Mouse (Mus musculus) kidney, adult 8-10 months (tissue): Measurements from ENCODE around the gene Nudt8.
A peak's percentile ranks its signal among the peaks of the same experiment; 100 is the strongest.

ENCODE experiments used
- DNase-seq, 2 experiments: peaks; one replicate each; pipeline ENCODE4 v3.0.0; 2022

Nudt8 gene

GRCm38 (mm10) chr19:3988750-3989149, 11.6 kb upstream of the Nudt8 start:
- peak in 1 of 2 experiments; percentile 49 for DNase-seq

- DNase-seq, result no peak
Measured at GRCm38 (mm10) chr19:3990804-3991203, 9.6 kb upstream of the Nudt8 start.

- no peak for DNase-seq
Measured at GRCm38 (mm10) chr19:3991562-3991961, 8.8 kb upstream of the Nudt8 start.

DNA sequence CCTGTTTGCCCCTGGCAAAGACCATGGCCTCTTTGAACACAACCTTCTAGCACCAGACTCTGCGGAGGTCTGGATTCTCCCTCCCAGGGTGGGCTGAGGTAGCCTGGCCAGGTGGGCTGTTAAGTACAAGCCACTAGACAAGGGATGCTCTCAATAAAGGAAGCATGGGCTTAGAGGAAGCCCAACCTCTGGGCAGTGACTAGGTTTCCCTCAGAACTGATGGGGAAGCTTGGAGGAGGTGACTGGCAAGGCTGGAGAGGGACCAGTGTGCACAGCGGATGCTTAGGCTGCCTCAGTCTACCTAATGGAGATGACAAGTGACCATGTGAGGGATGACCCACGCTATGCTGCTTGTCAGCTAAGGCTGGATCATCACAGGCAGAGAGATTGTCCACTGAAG, 8.4 kb upstream of the Nudt8 start:
- DNase-seq, result peak in 1 of 2 experiments; percentile 48

DNA sequence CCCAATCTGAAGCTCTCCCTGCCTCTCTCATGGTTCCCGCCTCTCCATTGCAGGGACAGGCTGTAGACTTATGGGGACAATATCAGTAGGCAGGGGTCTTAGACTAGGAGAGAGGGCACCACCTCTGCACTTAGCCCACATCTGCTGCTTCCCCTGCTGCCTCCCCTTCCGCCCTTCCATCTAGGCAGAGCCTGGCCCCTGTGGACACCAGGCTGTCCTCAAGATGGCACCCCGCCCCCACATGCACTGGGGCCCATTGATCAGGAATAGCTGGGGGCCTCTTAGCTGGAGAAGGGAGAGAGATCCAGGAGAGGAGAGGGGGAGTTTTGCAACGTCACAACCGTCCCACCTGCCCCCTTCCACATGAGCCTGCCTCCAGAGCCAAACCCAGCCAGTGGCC, 8.0 kb upstream of the Nudt8 start, which contains the start of gene Tbx10:
TSS of gene Tbx10 (plus strand) at position 337 of the 400 bp plus-strand sequence.
- DNase-seq, result peak in 1 of 2 experiments; percentile 51

DNA sequence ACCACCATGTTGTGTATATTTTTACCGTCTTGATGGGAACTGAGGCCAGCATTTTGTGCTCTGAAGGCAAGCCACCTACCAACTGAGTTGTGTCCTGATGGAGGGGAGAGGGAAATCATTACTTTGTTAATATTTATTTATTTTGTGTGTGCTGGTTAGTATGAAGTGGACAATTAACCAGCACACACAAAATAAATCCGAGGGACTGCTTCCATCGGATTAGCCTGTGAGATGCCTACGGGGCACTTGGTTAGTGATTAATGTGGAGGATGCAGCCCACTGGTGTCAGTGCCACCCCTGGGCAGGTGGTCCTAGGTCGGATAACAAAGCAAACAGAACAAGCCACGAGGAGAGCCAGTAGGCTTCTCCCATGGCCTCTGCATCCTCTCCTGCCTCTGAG, 5.4 kb upstream of the Nudt8 start:
- peak in 1 of 2 experiments; percentile 42 for DNase-seq

DNA sequence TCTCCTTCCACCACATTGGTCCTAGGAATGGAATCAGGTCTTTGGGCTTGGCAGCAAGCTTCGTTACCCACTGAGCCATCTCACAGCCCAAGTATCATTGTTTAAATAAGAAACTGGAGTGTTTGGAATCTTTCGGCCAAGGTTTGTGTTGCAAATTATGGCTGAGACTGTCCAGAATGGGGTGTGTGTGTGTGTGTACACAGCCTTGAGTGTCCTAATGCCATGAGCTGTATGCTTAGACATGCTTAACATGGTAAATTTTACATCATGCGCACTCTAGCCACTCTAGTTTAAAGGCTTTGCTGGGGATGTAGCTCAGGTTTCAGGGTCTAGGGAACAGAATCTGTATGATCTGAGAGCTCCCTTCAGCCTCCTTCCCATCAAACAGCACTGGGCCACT, 4.9 kb upstream of the Nudt8 start:
- DNase-seq, result no peak

GRCm38 (mm10) chr19:3996106-3996505, 4.3 kb upstream of the Nudt8 start:
- DNase-seq, result no peak

DNA sequence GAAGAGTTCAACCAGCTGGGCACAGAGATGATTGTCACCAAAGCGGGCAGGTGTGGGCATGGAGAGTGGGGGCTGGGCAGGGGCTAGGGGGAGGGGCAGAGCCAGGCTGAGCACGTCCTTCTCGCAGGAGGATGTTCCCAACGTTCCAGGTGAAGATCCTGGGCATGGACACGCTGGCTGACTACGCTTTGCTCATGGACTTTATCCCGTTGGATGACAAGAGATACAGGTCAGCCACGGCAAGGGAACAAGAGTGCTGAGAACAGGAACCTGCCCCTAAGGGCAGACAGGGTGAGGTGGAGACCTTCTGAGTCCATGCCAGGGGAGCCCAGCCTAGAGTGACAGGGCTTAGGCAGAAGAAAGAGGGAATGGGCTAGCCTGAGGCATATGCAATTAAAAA, 3.6 kb upstream of the Nudt8 start:
- DNase-seq, result peak in 1 of 2 experiments; percentile 59

DNA sequence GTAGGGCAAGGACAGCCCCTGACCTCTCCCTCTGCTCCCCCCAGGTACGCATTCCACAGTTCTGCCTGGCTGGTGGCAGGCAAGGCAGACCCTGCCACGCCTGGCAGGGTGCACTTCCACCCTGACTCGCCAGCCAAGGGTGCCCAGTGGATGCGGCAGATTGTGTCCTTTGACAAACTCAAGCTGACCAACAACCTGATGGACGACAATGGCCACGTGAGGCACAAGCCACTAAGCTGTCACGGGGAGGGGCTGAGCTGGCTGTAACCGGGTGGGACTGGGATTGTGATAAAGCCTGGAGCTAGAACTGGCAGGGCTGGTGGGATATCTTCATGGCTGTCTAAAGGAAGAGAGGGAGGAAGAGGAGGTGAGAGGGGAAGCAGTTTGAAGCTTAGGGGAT, 3.1 kb upstream of the Nudt8 start:
- DNase-seq, result no peak

- no peak for DNase-seq
Measured at GRCm38 (mm10) chr19:3998335-3998734, 2.0 kb upstream of the Nudt8 start.

DNA sequence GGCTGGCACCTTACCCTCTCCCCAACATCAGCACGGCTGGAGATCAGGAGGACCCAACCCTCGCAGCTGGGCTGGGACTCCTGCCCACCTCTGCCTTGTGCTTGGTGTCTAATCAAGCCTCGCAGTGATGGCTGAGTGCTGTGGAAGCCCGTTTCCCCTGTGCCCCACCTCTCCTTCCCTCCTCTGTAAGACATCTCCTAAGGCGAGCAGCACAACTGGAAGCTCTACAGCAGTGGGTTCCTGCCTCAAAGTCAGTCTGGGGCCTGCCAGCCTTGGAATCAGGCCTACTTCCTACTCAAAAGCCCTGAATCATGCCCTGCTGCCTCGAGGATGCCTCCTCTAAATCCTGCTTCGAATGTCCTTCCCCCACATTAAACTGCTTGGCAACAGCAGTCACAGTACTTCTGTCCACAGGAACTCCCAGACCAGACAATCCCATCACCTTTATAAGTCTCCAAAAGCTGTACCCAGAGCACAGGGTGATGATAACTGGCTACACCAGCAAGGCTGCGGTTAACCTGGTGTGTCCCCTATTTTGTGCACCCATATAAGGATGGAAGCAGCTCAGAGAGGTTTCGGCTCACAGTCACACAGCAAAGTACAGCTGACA, 1.2 kb upstream of the Nudt8 start:
- no peak for DNase-seq

DNA sequence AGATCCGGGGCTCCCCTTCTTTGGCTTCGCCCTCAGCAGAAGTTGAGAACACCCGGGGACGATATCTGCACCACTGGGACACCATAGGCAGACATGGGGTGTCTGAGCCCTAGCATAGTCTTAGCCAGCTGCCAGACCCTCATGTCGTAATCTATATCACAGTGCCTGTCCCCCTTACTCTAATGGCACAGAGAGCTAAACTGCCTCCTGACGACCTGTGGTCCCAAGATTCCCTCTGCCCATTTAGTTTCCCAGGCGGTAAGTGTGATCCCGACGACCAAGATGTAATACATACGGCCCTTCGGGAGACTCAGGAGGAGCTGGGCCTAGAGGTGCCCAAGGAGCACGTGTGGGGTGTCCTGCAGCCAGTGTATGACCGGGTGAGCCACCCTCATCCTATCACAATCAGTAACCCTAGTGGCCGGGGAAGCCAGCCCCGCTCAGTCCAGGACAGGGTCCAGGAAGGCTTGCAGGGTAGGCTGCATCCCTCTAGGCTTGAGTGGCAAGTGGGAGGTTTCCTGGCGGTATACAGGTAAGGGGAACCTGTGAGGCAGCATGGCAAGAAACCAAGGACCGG, 657 bp downstream of the Nudt8 start:
- no peak for DNase-seq

DNA sequence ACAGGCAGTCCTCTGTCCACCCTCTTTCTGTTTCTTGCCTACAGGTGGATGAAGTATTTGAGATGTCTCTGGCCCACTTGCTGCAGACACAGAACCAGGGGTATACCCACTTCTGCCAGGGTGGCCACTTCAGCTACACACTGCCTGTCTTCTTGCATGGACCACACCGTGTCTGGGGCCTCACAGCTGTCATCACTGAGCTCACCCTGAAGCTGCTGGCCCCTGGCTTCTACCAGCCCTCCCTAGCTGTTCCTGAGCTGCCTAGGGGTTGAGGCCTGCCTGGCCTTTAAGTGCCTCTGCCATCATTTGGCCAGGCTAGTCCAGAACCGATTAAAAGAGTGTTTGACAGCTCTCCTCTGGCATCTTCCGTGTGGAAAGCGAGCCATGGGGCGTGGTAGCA, 1.4 kb downstream of the Nudt8 start:
- DNase-seq, result no peak

- no peak for DNase-seq
Measured at GRCm38 (mm10) chr19:4003112-4003511, 2.7 kb downstream of the Nudt8 start, which contains the start of gene Doc2g. TSS of gene Doc2g (plus strand) at chr19:4003313.

GRCm38 (mm10) chr19:4003641-4004040, 3.3 kb downstream of the Nudt8 start:
- DNase-seq, result no peak

- no peak for DNase-seq
Measured at GRCm38 (mm10) chr19:4004331-4004730, 4.0 kb downstream of the Nudt8 start.

GRCm38 (mm10) chr19:4005091-4005490, 4.7 kb downstream of the Nudt8 start:
- DNase-seq, result no peak

- DNase-seq, result no peak
Measured at GRCm38 (mm10) chr19:4005971-4006370, 5.6 kb downstream of the Nudt8 start.

- no peak for DNase-seq
Measured at GRCm38 (mm10) chr19:4011086-4011485, 10.7 kb downstream of the Nudt8 start.

DNA sequence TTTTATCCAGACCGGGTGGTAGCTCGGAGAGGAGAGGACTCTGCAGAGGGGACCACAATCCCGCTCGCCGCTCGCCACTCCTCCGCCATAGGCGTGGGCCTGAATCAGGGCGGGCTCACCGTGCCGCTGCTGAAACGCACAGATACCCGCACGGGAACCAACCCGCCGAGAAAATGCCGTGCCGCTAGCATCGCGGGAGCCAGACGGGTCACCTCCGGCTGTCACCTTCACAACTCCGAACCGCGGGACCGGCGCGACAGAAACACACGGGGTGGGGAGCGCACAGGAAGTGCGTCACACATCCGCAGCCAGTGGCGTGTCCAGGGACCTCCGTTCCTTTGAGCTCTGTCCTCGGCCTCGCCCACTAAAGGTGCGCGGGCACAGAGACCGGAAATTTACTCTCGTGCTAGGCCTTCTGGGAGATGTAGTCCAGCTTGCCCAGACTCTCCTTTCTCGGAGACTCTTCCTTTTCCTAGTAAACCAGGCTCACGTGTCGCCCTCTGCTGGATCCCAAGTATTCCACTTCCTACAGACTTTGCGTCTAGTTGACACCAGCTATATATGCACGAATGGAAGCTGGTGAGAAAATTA, 12.1 kb downstream of the Nudt8 start, which contains the start of gene Ndufv1:
TSS of gene Ndufv1 (minus strand) at position 375 of the 591 bp plus-strand sequence.
- DNase-seq, result peak; percentile 99

DNA sequence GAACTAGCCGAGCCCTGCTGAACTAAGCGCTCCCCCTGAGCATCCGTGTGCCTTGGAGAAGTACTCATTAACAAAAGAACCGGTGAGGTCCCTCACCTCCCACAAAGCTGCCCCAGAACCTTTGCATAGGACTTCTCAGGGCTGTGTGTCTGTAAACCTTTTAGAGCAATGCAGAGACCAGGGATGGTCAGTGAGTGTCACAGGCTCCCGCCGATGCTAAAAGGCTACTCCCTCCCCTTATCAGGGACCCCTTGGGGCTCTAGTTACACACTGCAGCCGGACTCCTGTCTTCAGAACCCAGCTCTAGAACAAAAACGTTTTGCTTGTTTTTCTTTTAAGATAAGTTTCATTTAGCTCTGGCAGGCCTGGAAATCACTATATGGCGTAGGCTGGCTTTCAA, 12.7 kb downstream of the Nudt8 start:
- no peak for DNase-seq

DNA sequence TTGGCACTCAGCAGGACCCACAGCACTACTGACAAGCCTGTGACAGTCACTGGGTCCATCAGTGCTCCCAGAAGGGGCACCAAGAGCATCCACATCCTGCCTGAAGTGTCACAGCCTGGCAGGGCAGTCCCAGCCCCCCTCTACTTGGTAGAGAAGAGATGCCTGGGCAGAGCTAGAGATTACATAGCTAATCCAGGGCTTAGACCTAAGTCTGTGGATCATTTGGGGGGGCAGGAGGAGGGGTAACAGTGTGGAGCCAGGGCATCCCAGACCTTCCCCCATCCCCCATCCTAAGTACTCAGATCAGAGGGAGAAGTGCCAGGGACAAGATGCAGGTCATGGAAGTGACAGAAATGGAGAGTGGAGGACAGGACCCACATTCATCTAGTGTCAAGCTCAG, 14.4 kb downstream of the Nudt8 start:
- no peak for DNase-seq

DNA sequence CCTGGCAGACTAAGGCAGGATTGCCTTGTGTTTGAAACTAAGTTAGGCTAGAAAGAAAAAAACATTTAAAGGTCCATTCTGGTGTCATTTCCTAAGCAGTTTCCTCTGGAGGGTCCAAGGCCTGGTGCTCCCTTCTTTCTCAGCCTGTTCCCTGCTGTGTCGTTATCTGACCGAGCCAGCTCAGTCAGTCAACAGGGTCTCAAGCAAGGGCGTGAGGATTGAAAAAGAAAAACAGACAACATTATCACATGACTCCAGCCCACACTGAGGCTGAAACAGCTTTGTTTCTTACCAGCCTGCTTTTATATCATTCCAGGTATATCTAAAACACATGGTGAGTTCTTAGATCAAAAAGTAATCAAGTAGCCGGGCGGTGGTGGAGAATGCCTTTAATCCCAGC, 15.3 kb downstream of the Nudt8 start:
- no peak for DNase-seq
